Mouse (Mus musculus) MEL (cell line): ENCODE measurements around the gene Cyren. TPM values are rescaled to one million over a fixed set of nuclear protein-coding genes. Genes with fewer than 3 reads are reported as not detected.

Source experiments
- DNase-seq: peaks from one replicate; pipeline ENCODE4 v3.0.0; 2011; ENCODE audit warnings: low read depth, low spot score
- H3K27ac ChIP-seq: 2 replicates; pipeline ENCODE4 v1.5.1; 2012; ENCODE audit warnings: low read depth, mild to moderate bottlenecking, control low read depth, low read length, moderate library complexity; ENCODE audit not compliant: control insufficient read depth
- H3K27me3 ChIP-seq, 2 experiments: fragments of 150-350 bp in 1 of 2; sonication (generic) in 1 of 2; 2 replicates each; pipeline ENCODE4 v1.6.1; 2012; ENCODE audit warnings: low read length in 2 of 2, mild to moderate bottlenecking in 2 of 2, improper control_type of control experiment in 1 of 2, moderate library complexity in 1 of 2; ENCODE audit not compliant: insufficient read depth in 2 of 2, control insufficient read depth in 1 of 2
- H3K36me3 ChIP-seq, 2 experiments: 2 replicates each; pipeline ENCODE4 v1.6.1; 2012 to 2014; ENCODE audit warnings: low read length in 2 of 2, improper control_type of control experiment in 1 of 2, inconsistent platforms in 1 of 2, mild to moderate bottlenecking in 1 of 2; ENCODE audit not compliant: insufficient read depth in 2 of 2, control insufficient read depth in 1 of 2
- H3K4me1 ChIP-seq, 2 experiments: fragments of 150-350 bp in 1 of 2; sonication (generic) in 1 of 2; 2 replicates each; pipeline ENCODE4 v1.6.1; 2012; ENCODE audit warnings: low read length in 2 of 2, improper control_type of control experiment in 1 of 2, mild to moderate bottlenecking in 1 of 2; ENCODE audit not compliant: insufficient read depth in 2 of 2, control insufficient read depth in 1 of 2
- H3K4me3 ChIP-seq, 2 experiments: fragments of 150-350 bp in 1 of 2; sonication (generic) in 1 of 2; 2 replicates each; pipeline ENCODE4 v1.5.1; 2012; ENCODE audit warnings: low read depth in 2 of 2, low read length in 2 of 2, mild to moderate bottlenecking in 2 of 2, moderate library complexity in 2 of 2, control low read depth in 1 of 2, improper control_type of control experiment in 1 of 2; ENCODE audit not compliant: control insufficient read depth in 1 of 2, insufficient read depth in 1 of 2
- H3K79me2 ChIP-seq: 2 replicates; pipeline ENCODE4 v1.6.1; 2012; ENCODE audit warnings: mild to moderate bottlenecking, low read length, moderate library complexity; ENCODE audit not compliant: control insufficient read depth, poor library complexity, insufficient read depth
- H3K9ac ChIP-seq: 2 replicates; pipeline ENCODE4 v1.6.1; 2012; ENCODE audit warnings: low read depth, mild to moderate bottlenecking, control low read depth, low read length, moderate library complexity; ENCODE audit not compliant: control insufficient read depth, poor library complexity, severe bottlenecking
- H3K9me3 ChIP-seq: fragments of 150-350 bp; sonication (generic); replicated peaks from 2 replicates; pipeline ENCODE4 v1.6.1; 2012; ENCODE audit warnings: mild to moderate bottlenecking, low read length, improper control_type of control experiment, moderate library complexity; ENCODE audit not compliant: insufficient read depth
- BHLHE40 ChIP-seq: IDR thresholded peaks from 2 replicates; pipeline ENCODE4 v1.6.1; 2012; ENCODE audit warnings: low read depth, mild to moderate bottlenecking, inconsistent platforms, low read length, improper control_type of control experiment, borderline replicate concordance
- ELF1 ChIP-seq: IDR thresholded peaks from 2 replicates; pipeline ENCODE4 v1.6.1; 2014; ENCODE audit warnings: low read depth, mild to moderate bottlenecking, inconsistent platforms, low read length, improper control_type of control experiment, moderate library complexity
- EP300 ChIP-seq, 2 experiments: IDR thresholded peaks; 2 replicates each; pipeline ENCODE4 v1.6.1; 2011; ENCODE audit warnings: improper control_type of control experiment in 2 of 2, low read length in 2 of 2, low read depth in 1 of 2, mild to moderate bottlenecking in 1 of 2
- ETS1 ChIP-seq: IDR thresholded peaks from 2 replicates; pipeline ENCODE4 v1.6.1; 2012; ENCODE audit warnings: low read depth, mild to moderate bottlenecking, inconsistent platforms, low read length, improper control_type of control experiment, moderate library complexity
- GATA1 ChIP-seq: IDR thresholded peaks from 2 replicates; pipeline ENCODE4 v1.6.1; 2011; ENCODE audit warnings: low read depth, low read length, improper control_type of control experiment
- HCFC1 ChIP-seq: IDR thresholded peaks from 2 replicates; pipeline ENCODE4 v1.6.1; 2012; ENCODE audit warnings: low read depth, mild to moderate bottlenecking, inconsistent platforms, low read length, improper control_type of control experiment, moderate library complexity
- MAX ChIP-seq: IDR thresholded peaks from 2 replicates; pipeline ENCODE4 v1.6.1; 2011; ENCODE audit warnings: low read length, improper control_type of control experiment
- MAZ ChIP-seq: IDR thresholded peaks from 2 replicates; pipeline ENCODE4 v1.6.1; 2012; ENCODE audit warnings: low read depth, mild to moderate bottlenecking, inconsistent platforms, low read length, improper control_type of control experiment
- MXI1 ChIP-seq: IDR thresholded peaks from 2 replicates; pipeline ENCODE4 v1.6.1; 2011; ENCODE audit warnings: mild to moderate bottlenecking, low read depth, low read length, improper control_type of control experiment
- MYC ChIP-seq: IDR thresholded peaks from 2 replicates; pipeline ENCODE4 v1.6.1; 2011; ENCODE audit warnings: low read depth, mild to moderate bottlenecking, low read length, improper control_type of control experiment, moderate library complexity
- NELFE ChIP-seq: IDR thresholded peaks from 2 replicates; pipeline ENCODE4 v1.6.1; 2011; ENCODE audit warnings: low read depth, low read length, improper control_type of control experiment
- POLR2A ChIP-seq, 2 experiments: IDR thresholded peaks; 2 replicates each; pipeline ENCODE4 v1.6.1; 2011 to 2012; ENCODE audit warnings: low read length in 2 of 2, mild to moderate bottlenecking in 2 of 2, control low read depth in 1 of 2, improper control_type of control experiment in 1 of 2, low read depth in 1 of 2, moderate library complexity in 1 of 2; ENCODE audit not compliant: control insufficient read depth in 1 of 2, insufficient read depth in 1 of 2, poor library complexity in 1 of 2
- POLR2AphosphoS2 ChIP-seq: IDR thresholded peaks from 2 replicates; pipeline ENCODE4 v1.6.1; 2011; ENCODE audit warnings: low read length, improper control_type of control experiment
- SIN3A ChIP-seq: IDR thresholded peaks from 2 replicates; pipeline ENCODE4 v1.6.1; 2012; ENCODE audit warnings: low read length, improper control_type of control experiment, inconsistent platforms
- TAL1 ChIP-seq: IDR thresholded peaks from 2 replicates; pipeline ENCODE4 v1.6.1; 2012; ENCODE audit warnings: mild to moderate bottlenecking, inconsistent platforms, low read length, moderate library complexity, mixed read lengths
- TBP ChIP-seq: IDR thresholded peaks from 2 replicates; pipeline ENCODE4 v1.8.0; 2011; ENCODE audit warnings: low read depth, low read length, improper control_type of control experiment
- TCF12 ChIP-seq: IDR thresholded peaks from 2 replicates; pipeline ENCODE4 v1.6.1; 2014; ENCODE audit warnings: low read depth, mild to moderate bottlenecking, inconsistent platforms, low read length, improper control_type of control experiment, moderate library complexity
- ZMIZ1 ChIP-seq: IDR thresholded peaks from 2 replicates; pipeline ENCODE4 v1.6.1; 2012; ENCODE audit warnings: low read depth, mild to moderate bottlenecking, inconsistent platforms, low read length, improper control_type of control experiment, moderate library complexity
- polyA plus RNA-seq, 2 experiments: library from polyadenylated mRNA; stranded (reverse) in 1 of 2; unstranded in 1 of 2; fragments of >175 nt in 1 of 2; fragments of >200 nt in 1 of 2; gene quantifications; 2 replicates each; pipeline versions ENCODE4 v1.2.1 to v1.2.4; 2012; ENCODE audit warnings: low replicate concordance in 2 of 2, low read depth in 1 of 2; ENCODE audit not compliant: insufficient read length in 2 of 2, insufficient read depth in 1 of 2, missing spikeins in 1 of 2
- total RNA-seq: library from RNA; depleted of rRNA; stranded (reverse); fragments of 300-350 nt; gene quantifications from 2 replicates; pipeline ENCODE4 v1.2.3, GENCODE M21; 2012

The Cyren gene
- total and polyA plus RNA-seq, 3 experiments, result 10.1 to 15.9 TPM; not detected in 1

DNA sequence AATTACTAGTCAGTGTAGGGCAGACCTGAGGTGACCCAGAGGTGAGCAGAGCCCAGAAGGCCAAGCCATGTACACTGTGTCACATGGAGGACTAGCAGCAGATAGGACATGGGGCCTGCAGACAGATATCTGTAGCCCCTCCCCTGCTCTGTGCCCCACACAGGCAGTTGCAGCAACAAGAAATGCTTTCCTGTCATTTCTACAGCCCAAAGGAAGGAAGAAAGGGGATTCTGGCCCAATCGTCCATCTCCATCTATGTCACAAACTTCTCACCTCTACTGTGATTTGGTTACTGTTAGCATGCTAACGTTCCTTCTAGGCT, 1.1 kb downstream of the Cyren start (continued):
- TF ChIP-seq BHLHE40, result 0 out of 2 replicates have a peak, but pooled peaks have one; percentile 4
- TF ChIP-seq, all 39 proteins: peak for 17

- peaks cover 13% of the 10 kb centered on the region for H3K79me2 ChIP-seq
- H3K9me3 ChIP-seq, result no peaks in the 10 kb centered on the region
- peak overlapping the region; percentile 92 for H3K9ac ChIP-seq
- H3K4me1 ChIP-seq, result peaks cover 5 to 42% of the 10 kb centered on the region in 2 experiments
- peak; percentile 89 for DNase-seq
- H3K27ac ChIP-seq, result peak overlapping the region; percentile 98
- no peaks in the 10 kb centered on the region for H3K27me3 ChIP-seq
- H3K36me3 ChIP-seq, result peaks cover 0 to 16% of the 10 kb centered on the region in 2 experiments; a peak in 2 of 4 replicates
- 0 out of 2 replicates have a peak, but pooled peaks have one; percentile 41 for TF ChIP-seq BHLHE40
- TF ChIP-seq SIN3A, result peak; percentile 37; the same call in 1 of the 2 replicates
- peak; percentile 15 for TF ChIP-seq NELFE
- TF ChIP-seq TBP, result peak; percentile 63
- peak; percentile 55 for TF ChIP-seq POLR2AphosphoS2
- no peak; the same call in 1 of the 2 replicates for TF ChIP-seq TCF12
- 0 out of 2 replicates have a peak, but pooled peaks have one; percentile 28 for TF ChIP-seq GATA1
- peak in 1 of 2 experiments; percentile 27; a peak in 2 of 4 replicates for TF ChIP-seq EP300 (IDR thresholded peaks at IDR 0.05; ENCODE audit: low read depth in 1 of 2, low read length in 2 of 2)
- TF ChIP-seq POLR2A (IDR thresholded peaks at IDR 0.05; ENCODE audit: control insufficient read depth in 1 of 2, insufficient read depth in 1 of 2, low read depth in 1 of 2, low read length in 2 of 2, poor library complexity in 1 of 2), result peak in 1 of 2 experiments; percentile 58; a peak in 1 of 4 replicates
- TF ChIP-seq HCFC1, result 0 out of 2 replicates have a peak, but pooled peaks have one; percentile 12
- TF ChIP-seq TAL1, result no peak; the same call in 1 of the 2 replicates
- TF ChIP-seq ELF1, result no peak
- TF ChIP-seq MXI1, result peak; percentile 86
- TF ChIP-seq MAX, result peak; percentile 61
- TF ChIP-seq ETS1, result peak; percentile 71
- 0 out of 2 replicates have a peak, but pooled peaks have one; percentile 49 for TF ChIP-seq MAZ
- no peak; the same call in none of the 2 replicates for TF ChIP-seq MYC
- TF ChIP-seq ZMIZ1, result peak; percentile 53; the same call in 1 of the 2 replicates
- TF ChIP-seq, all 39 proteins: peak for 14
- H3K4me3 ChIP-seq, result peak overlapping the region; percentile 40 to 80
Measured at GRCm38 (mm10) chr6:34875966-34876834, 1.7 kb downstream of the Cyren start.
